Mouse (Mus musculus): ENCODE measurements around the gene Gm49325. TPM values are rescaled to one million over a fixed set of nuclear protein-coding genes. Genes with fewer than 3 reads are reported as not detected.
A peak's percentile ranks its signal among the peaks of the same experiment; 100 is the strongest.

The Gm49325 gene
- polyA plus RNA-seq, 1 experiment from 2014 or later: 4.9 TPM

GRCm38 (mm10) chr10:77624570-77624995, 18.6 kb downstream of the Gm49325 start:
- H3K9ac ChIP-seq (replicated peaks; ENCODE audit: low read depth): no peak overlapping the region; the same call in 1 of the 2 replicates
- peak; percentile 91 for DNase-seq (ENCODE audit: low spot score)
- peak overlapping the region; percentile 96 for H3K27ac ChIP-seq (ENCODE audit: low read length)
- no peaks in the 10 kb centered on the region for H3K27me3 ChIP-seq (replicated peaks; ENCODE audit: insufficient read depth, low read length)
- H3K36me3 ChIP-seq (ENCODE audit: insufficient read depth, low read length): no peaks in the 10 kb centered on the region
- no peaks in the 10 kb centered on the region for H3K9me3 ChIP-seq (ENCODE audit: low read length)
- peak; percentile 90 for TF ChIP-seq EP300 (IDR thresholded peaks at IDR 0.05)
- TF ChIP-seq CTCF (IDR thresholded peaks at IDR 0.05): no peak
- no peak overlapping the region for H3K4me3 ChIP-seq (ENCODE audit: low read depth, low read length)
- peak; percentile 54 for ATAC-seq
- peaks cover 41% of the 10 kb centered on the region for H3K4me1 ChIP-seq (ENCODE audit: insufficient read depth, low read depth, low read length)
- WGBS: 32% methylated on average over 7 of the region's 7 CpGs
- peak overlapping the region; percentile 15; the same call in 1 of the 2 replicates for H3K4me2 ChIP-seq (replicated peaks; ENCODE audit: low read depth, low read length)

- WGBS: 65% methylated on average over 7 of the region's 7 CpGs
- H3K36me3 ChIP-seq (ENCODE audit: insufficient read depth, low read length): no peaks in the 10 kb centered on the region
- 0 out of 2 replicates have a peak, but pooled peaks have one; percentile 8 for TF ChIP-seq EP300 (IDR thresholded peaks at IDR 0.05)
- no peak for TF ChIP-seq CTCF (IDR thresholded peaks at IDR 0.05)
- peak; percentile 77 for DNase-seq (ENCODE audit: low spot score)
- H3K4me3 ChIP-seq (ENCODE audit: low read depth, low read length): no peak overlapping the region
- peaks cover 41% of the 10 kb centered on the region for H3K4me1 ChIP-seq (ENCODE audit: insufficient read depth, low read depth, low read length)
- ATAC-seq: no peak
- H3K4me2 ChIP-seq (replicated peaks; ENCODE audit: low read depth, low read length): no peak overlapping the region
- H3K27ac ChIP-seq (ENCODE audit: low read length): peak overlapping the region; percentile 69
- H3K9me3 ChIP-seq (ENCODE audit: low read length): no peaks in the 10 kb centered on the region
- H3K27me3 ChIP-seq (replicated peaks; ENCODE audit: insufficient read depth, low read length): no peaks in the 10 kb centered on the region
- no peak overlapping the region for H3K9ac ChIP-seq (replicated peaks; ENCODE audit: low read depth)
Observed at GRCm38 (mm10) chr10:77626036-77626435, 20.0 kb downstream of the Gm49325 start.

GRCm38 (mm10) chr10:77626591-77626990, 20.6 kb downstream of the Gm49325 start:
- TF ChIP-seq CTCF (IDR thresholded peaks at IDR 0.05) (no peak), EP300 (IDR thresholded peaks at IDR 0.05) (no peak)
- Histone ChIP-seq H3K4me1 (ENCODE audit: insufficient read depth, low read depth, low read length) (peaks cover 37% of the 10 kb centered on the region), H3K36me3 (ENCODE audit: insufficient read depth, low read length) (no peaks in the 10 kb centered on the region), H3K9me3 (ENCODE audit: low read length) (no peaks in the 10 kb centered on the region), H3K4me3 (ENCODE audit: low read depth, low read length) (no peak overlapping the region), H3K27me3 (replicated peaks; ENCODE audit: insufficient read depth, low read length) (no peaks in the 10 kb centered on the region), H3K27ac (ENCODE audit: low read length) (peak overlapping the region; percentile 69), H3K4me2 (replicated peaks; ENCODE audit: low read depth, low read length) (no peak overlapping the region), H3K9ac (replicated peaks; ENCODE audit: low read depth) (no peak overlapping the region)
- no peak for ATAC-seq
- WGBS: 40% methylated on average over 7 of the region's 7 CpGs
- peak; percentile 50 for DNase-seq (ENCODE audit: low spot score)

- Histone ChIP-seq H3K9me3 (ENCODE audit: low read length) (no peaks in the 10 kb centered on the region), H3K9ac (replicated peaks; ENCODE audit: low read depth) (no peak overlapping the region), H3K36me3 (ENCODE audit: insufficient read depth, low read length) (0 out of 2 replicates have a peak, but pooled peaks cover under 1% of the 10 kb centered on the region), H3K4me3 (ENCODE audit: low read depth, low read length) (no peak overlapping the region), H3K4me2 (replicated peaks; ENCODE audit: low read depth, low read length) (no peak overlapping the region), H3K4me1 (ENCODE audit: insufficient read depth, low read depth, low read length) (peaks cover 34% of the 10 kb centered on the region), H3K27ac (ENCODE audit: low read length) (no peak overlapping the region), H3K27me3 (replicated peaks; ENCODE audit: insufficient read depth, low read length) (no peaks in the 10 kb centered on the region)
- DNase-seq (ENCODE audit: low spot score) (peak; percentile 83), ATAC-seq (peak; percentile 48)
- WGBS: 35% methylated on average over 2 of the region's 2 CpGs
- TF ChIP-seq CTCF (IDR thresholded peaks at IDR 0.05) (peak; percentile 99), EP300 (IDR thresholded peaks at IDR 0.05) (no peak)
Observed at GRCm38 (mm10) chr10:77627497-77627896, 21.5 kb downstream of the Gm49325 start.

GRCm38 (mm10) chr10:77629163-77629562, 23.2 kb downstream of the Gm49325 start:
- H3K36me3 ChIP-seq (ENCODE audit: insufficient read depth, low read length): peaks cover 9% of the 10 kb centered on the region; the same call in 1 of the 2 replicates
- H3K4me3 ChIP-seq (ENCODE audit: low read depth, low read length): no peak overlapping the region
- H3K9ac ChIP-seq (replicated peaks; ENCODE audit: low read depth): no peak overlapping the region
- H3K27ac ChIP-seq (ENCODE audit: low read length): no peak overlapping the region
- H3K4me1 ChIP-seq (ENCODE audit: insufficient read depth, low read depth, low read length): peaks cover 25% of the 10 kb centered on the region
- 74% methylated on average over 3 of the region's 3 CpGs for WGBS
- no peak overlapping the region for H3K4me2 ChIP-seq (replicated peaks; ENCODE audit: low read depth, low read length)
- ATAC-seq (no peak), DNase-seq (ENCODE audit: low spot score) (no peak)
- H3K9me3 ChIP-seq (ENCODE audit: low read length): no peaks in the 10 kb centered on the region
- no peaks in the 10 kb centered on the region for H3K27me3 ChIP-seq (replicated peaks; ENCODE audit: insufficient read depth, low read length)
- no peak for TF ChIP-seq EP300 (IDR thresholded peaks at IDR 0.05)
- no peak for TF ChIP-seq CTCF (IDR thresholded peaks at IDR 0.05)

- DNase-seq (ENCODE audit: low spot score) (no peak), ATAC-seq (no peak)
- Histone ChIP-seq H3K27me3 (replicated peaks; ENCODE audit: insufficient read depth, low read length) (no peaks in the 10 kb centered on the region), H3K27ac (ENCODE audit: low read length) (no peak overlapping the region), H3K9ac (replicated peaks; ENCODE audit: low read depth) (no peak overlapping the region), H3K4me3 (ENCODE audit: low read depth, low read length) (no peak overlapping the region), H3K9me3 (ENCODE audit: low read length) (no peaks in the 10 kb centered on the region), H3K36me3 (ENCODE audit: insufficient read depth, low read length) (peaks cover 9% of the 10 kb centered on the region; the same call in 1 of the 2 replicates), H3K4me1 (ENCODE audit: insufficient read depth, low read depth, low read length) (peaks cover 17% of the 10 kb centered on the region), H3K4me2 (replicated peaks; ENCODE audit: low read depth, low read length) (no peak overlapping the region)
- WGBS: 95% methylated on average over 1 of the region's 1 CpGs
- TF ChIP-seq CTCF (IDR thresholded peaks at IDR 0.05) (peak; percentile 49), EP300 (IDR thresholded peaks at IDR 0.05) (no peak)
Observed at GRCm38 (mm10) chr10:77629970-77630369, 24.0 kb downstream of the Gm49325 start.

Data from lung, postnatal 0 days (tissue).